Mouse (Mus musculus): ENCODE measurements around the gene Wdr83os.

Wdr83os gene

GRCm38 (mm10) chr8:85080532-85081215 is at the start of gene Wdr83os:
Gene Wdr83os (plus strand): TSS chr8:85080740.
- peak; percentile 64 for DNase-seq (ENCODE audit: low spot score)

- no peak for DNase-seq (ENCODE audit: low spot score)
Measured at GRCm38 (mm10) chr8:85032622-85033311, 47.8 kb upstream of the Wdr83os start.

- DNase-seq (ENCODE audit: low spot score), result no peak
Measured at GRCm38 (mm10) chr8:85033867-85034266, 46.7 kb upstream of the Wdr83os start.

GRCm38 (mm10) chr8:85034764-85035163 is 45.8 kb upstream of the Wdr83os start:
- DNase-seq (ENCODE audit: low spot score), result peak; percentile 73

- DNase-seq (ENCODE audit: low spot score), result no peak
Measured at GRCm38 (mm10) chr8:85035165-85035727, 45.3 kb upstream of the Wdr83os start.

GRCm38 (mm10) chr8:85035728-85036310 is 44.7 kb upstream of the Wdr83os start:
- no peak for DNase-seq (ENCODE audit: low spot score)

GRCm38 (mm10) chr8:85036381-85036717 is 44.2 kb upstream of the Wdr83os start:
- no peak for DNase-seq (ENCODE audit: low spot score)

- DNase-seq (ENCODE audit: low spot score), result peak; percentile 94
Measured at GRCm38 (mm10) chr8:85036718-85037365, 43.7 kb upstream of the Wdr83os start, which contains the start of gene Tnpo2. Gene Tnpo2 (plus strand): TSS chr8:85036915.

GRCm38 (mm10) chr8:85037366-85037680 is 43.2 kb upstream of the Wdr83os start:
- DNase-seq (ENCODE audit: low spot score), result no peak

GRCm38 (mm10) chr8:85037681-85038531 is 42.6 kb upstream of the Wdr83os start:
- DNase-seq (ENCODE audit: low spot score), result peak; percentile 37

- DNase-seq (ENCODE audit: low spot score), result no peak
Measured at GRCm38 (mm10) chr8:85043619-85044018, 36.9 kb upstream of the Wdr83os start.

GRCm38 (mm10) chr8:85057367-85057766 is 23.2 kb upstream of the Wdr83os start:
- no peak for DNase-seq (ENCODE audit: low spot score)

GRCm38 (mm10) chr8:85059879-85060616 is 20.5 kb upstream of the Wdr83os start, which contains the start of gene Fbxw9:
Gene Fbxw9 (plus strand): TSS chr8:85060055.
- DNase-seq (ENCODE audit: low spot score), result peak; percentile 94

- DNase-seq (ENCODE audit: low spot score), result no peak
Measured at GRCm38 (mm10) chr8:85062603-85063002, 17.9 kb upstream of the Wdr83os start.

GRCm38 (mm10) chr8:85065213-85065612 is 15.3 kb upstream of the Wdr83os start:
- DNase-seq (ENCODE audit: low spot score), result no peak

- DNase-seq (ENCODE audit: low spot score), result no peak
Measured at GRCm38 (mm10) chr8:85067155-85067554, 13.4 kb upstream of the Wdr83os start.

- DNase-seq (ENCODE audit: low spot score), result no peak
Measured at GRCm38 (mm10) chr8:85067982-85068381, 12.6 kb upstream of the Wdr83os start, which contains the start of gene Gm5741. Gene Gm5741 (minus strand): TSS chr8:85067982.

GRCm38 (mm10) chr8:85071041-85071440 is 9.5 kb upstream of the Wdr83os start:
- DNase-seq (ENCODE audit: low spot score), result no peak

GRCm38 (mm10) chr8:85071514-85072281 is 8.8 kb upstream of the Wdr83os start, which contains the start of gene Dhps:
Gene Dhps (plus strand): TSS chr8:85071757.
- peak; percentile 93 for DNase-seq (ENCODE audit: low spot score)

Measured in layer of hippocampus, adult 11-12 months (tissue).